Comparison of ENCODE assay signal across 8 mouse cellular contexts in the genomic region with DNA sequence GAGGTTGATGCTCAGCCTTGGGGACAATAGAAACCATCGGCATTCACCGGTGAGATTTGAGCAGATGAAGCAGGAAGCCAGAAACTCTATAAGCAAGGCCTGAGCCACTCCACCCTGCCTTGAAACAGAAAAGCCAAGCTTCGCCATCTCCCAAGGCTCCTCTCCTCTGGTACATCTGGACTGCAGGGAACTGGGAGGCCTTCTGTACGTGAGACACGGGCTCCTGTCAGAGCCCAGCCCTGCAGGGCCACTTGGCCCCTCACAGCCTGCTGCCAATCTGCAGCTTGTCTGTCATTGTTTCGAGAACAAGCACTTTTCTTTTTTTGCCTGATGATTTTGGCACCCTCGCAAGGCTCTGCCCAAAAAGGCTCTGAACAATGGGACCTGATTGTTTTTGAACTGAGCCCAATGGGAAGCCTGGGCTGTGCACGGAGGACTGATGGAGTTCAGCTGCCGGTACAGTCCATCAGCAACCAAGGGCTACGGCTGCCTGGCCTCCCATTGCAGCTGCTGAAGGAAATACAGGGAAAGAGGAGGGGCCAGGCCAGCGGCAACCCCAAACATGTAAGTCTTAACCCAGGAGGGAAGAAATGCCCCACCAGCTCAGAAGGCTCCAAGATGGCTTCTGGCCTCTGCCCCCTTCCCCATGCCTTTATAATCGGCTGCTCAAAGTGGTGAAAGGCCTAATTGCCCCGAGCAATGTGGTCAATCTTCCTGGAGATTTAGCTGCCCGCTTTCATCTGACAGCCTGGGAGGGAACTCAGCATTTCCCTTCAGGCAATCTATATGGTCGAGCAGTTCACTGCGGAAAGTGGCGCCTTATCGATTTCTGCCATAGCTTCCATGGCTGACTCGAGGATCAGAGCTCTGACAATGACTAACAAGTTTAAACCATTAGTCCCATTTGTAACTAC.
DNase-seq lines count a peak whose midpoint lies in the region; TF ChIP-seq lines count a peak whose summit lies in the region.

No protein-coding gene starts in this region.

- intact Hi-C loops in gastrocnemius, adult 2 months (cut with DNase I), result loop anchor here (10.0 kb wide), 1 partner anchor 580 kb away; no protein-coding TSS in a partner anchor

- H3K4me3 ChIP-seq in gastrocnemius, adult 2 months, result no peak overlapping the region

- TF ChIP-seq CTCF in gastrocnemius, adult 2 months (IDR thresholded peaks at IDR 0.05), result no peak

- peak; percentile 15 for DNase-seq in right cerebral cortex, adult 18-20 months
- DNase-seq in right cerebral cortex, postnatal 25 days, result no peak
- DNase-seq in forelimb bud, embryonic 11.5 days (ENCODE audit: low read depth, low spot score), result peak; percentile 31
- peak; percentile 18 to 23 for DNase-seq in layer of hippocampus, postnatal 36 days
- peak; percentile 74 for DNase-seq in retina, embryonic 14.5 days (ENCODE audit: low spot score)
- no peak for DNase-seq in gastrocnemius, adult 2 months
- DNase-seq in urinary bladder, postnatal 25 days (ENCODE audit: low spot score), result no peak
- no peak for DNase-seq in B cell, adult 2 months

- no peak overlapping the region for H3K27ac ChIP-seq in gastrocnemius, adult 2 months

Comparison
In these comparisons a context has a peak if more than half of its experiments do, and no peak if none do; other contexts are left out.
1. DNase-seq: peak in right cerebral cortex, adult 18-20 months (single experiment), forelimb bud, embryonic 11.5 days (single experiment), layer of hippocampus, postnatal 36 days (2 of 2) and retina, embryonic 14.5 days (single experiment); none in right cerebral cortex, postnatal 25 days (single experiment), gastrocnemius, adult 2 months (single experiment), urinary bladder, postnatal 25 days (single experiment) and B cell, adult 2 months (0 of 2).